Mouse (Mus musculus): Measurements from ENCODE around the gene Slc16a7.

DNA sequence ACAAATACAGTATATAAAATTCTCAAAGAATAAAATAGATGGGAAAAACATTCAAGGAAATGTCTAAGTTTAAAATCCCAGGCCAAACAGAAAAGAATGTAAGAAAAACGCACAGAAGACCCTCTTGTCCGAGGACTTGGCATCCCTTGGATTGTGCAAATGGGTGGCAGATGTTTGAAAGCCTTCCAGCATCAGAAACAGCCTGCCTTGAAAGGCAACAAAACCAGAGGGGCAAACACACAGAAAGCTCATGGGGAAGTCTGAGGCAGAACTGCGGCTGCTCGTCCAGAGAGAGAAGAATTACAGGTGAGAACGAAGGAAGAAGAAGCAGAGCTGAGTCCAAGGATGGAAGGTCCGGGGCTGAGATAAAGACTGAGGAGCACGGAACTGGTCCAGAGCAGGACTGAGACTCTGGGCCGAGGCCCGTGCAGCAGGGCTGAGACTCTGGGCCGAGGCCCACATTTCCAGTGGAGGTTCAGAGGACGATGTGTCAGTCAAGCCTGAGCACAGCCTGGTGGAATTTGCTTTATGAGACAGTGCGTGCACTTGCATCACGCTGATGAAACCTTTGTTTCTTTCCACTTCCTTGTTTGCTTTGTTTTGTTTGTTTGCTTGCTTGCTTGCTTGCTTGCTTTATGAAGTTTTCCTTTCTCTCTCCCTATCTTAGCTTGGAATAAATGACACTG, 65.0 kb downstream of the Slc16a7 start:
- TF ChIP-seq CTCF (conservative IDR thresholded peaks at IDR 0.05; ENCODE audit: insufficient read depth, insufficient read length, low read depth, low read length), result no peak
- TF ChIP-seq POLR2A (IDR thresholded peaks at IDR 0.05; ENCODE audit: low read depth, low read length), result no peak

All from kidney, adult 2 months (tissue).